Mouse (Mus musculus) embryonic fibroblast, embryonic 13.5 days (primary cell): ENCODE results near the gene Zbp1.

Experiments
- CTCF ChIP-seq: IDR thresholded peaks from 2 replicates; pipeline ENCODE4 v1.5.1; 2011; ENCODE audit warnings: mild to moderate bottlenecking, control low read depth, low read length, moderate library complexity, borderline replicate concordance; ENCODE audit not compliant: insufficient read depth
- POLR2A ChIP-seq: IDR thresholded peaks from 2 replicates; pipeline ENCODE4 v1.6.1; 2011; ENCODE audit warnings: low read depth, mild to moderate bottlenecking, control low read depth, low read length, moderate library complexity

- no peak for TF ChIP-seq POLR2A
- no peak for TF ChIP-seq CTCF
Measured at GRCm38 (mm10) chr2:173170081-173170480, 48.6 kb downstream of the Zbp1 start.
